Mouse (Mus musculus) adrenal gland, postnatal 4 days (tissue): ENCODE data around the gene Ttc9c. TPM values are rescaled to one million over a fixed set of nuclear protein-coding genes. Genes with fewer than 3 reads are reported as not detected.
A peak's percentile ranks its signal among the peaks of the same experiment; 100 is the strongest.

Experiments
- DNase-seq, 2 experiments: peaks; one replicate each; pipeline ENCODE4 v3.0.0; 2021 to 2022; ENCODE audit warnings: low spot score in 2 of 2, mixed read lengths in 2 of 2
- total RNA-seq, 2 experiments: library from RNA; stranded (reverse); gene quantifications; 2 replicates each; pipeline ENCODE4 v1.2.3; 2021

Ttc9c gene
- total RNA-seq, 2 experiments from 2014 or later, result 32.1 to 34.3 TPM

GRCm38 (mm10) chr19:8831262-8831661 is 12.1 kb upstream of the Ttc9c start:
- DNase-seq, result no peak

- DNase-seq, result no peak
Observed at GRCm38 (mm10) chr19:8830664-8831063, 11.5 kb upstream of the Ttc9c start.

GRCm38 (mm10) chr19:8829660-8830059 is 10.5 kb upstream of the Ttc9c start, which contains the start of gene AC129217.1:
Gene AC129217.1 (plus strand): TSS chr19:8829773.
- no peak for DNase-seq

GRCm38 (mm10) chr19:8822696-8823095 is 3.6 kb upstream of the Ttc9c start:
- no peak for DNase-seq

- no peak for DNase-seq
Observed at GRCm38 (mm10) chr19:8821146-8821545, 2.0 kb upstream of the Ttc9c start.

- DNase-seq, result peak in 1 of 2 experiments; percentile 30
Observed at GRCm38 (mm10) chr19:8820424-8820956, 1.4 kb upstream of the Ttc9c start.

GRCm38 (mm10) chr19:8819596-8820423 is 677 bp upstream of the Ttc9c start, which contains the start of gene Hnrnpul2:
Gene Hnrnpul2 (plus strand): TSS chr19:8820010.
- DNase-seq, result peak; percentile 95 to 97

- DNase-seq, result no peak
Observed at GRCm38 (mm10) chr19:8818301-8818798, 783 bp downstream of the Ttc9c start.

GRCm38 (mm10) chr19:8817001-8817400 is 2.1 kb downstream of the Ttc9c start:
- no peak for DNase-seq

GRCm38 (mm10) chr19:8815812-8816211 is 3.3 kb downstream of the Ttc9c start:
- DNase-seq, result no peak

- DNase-seq, result no peak
Observed at GRCm38 (mm10) chr19:8806810-8807209, 12.3 kb downstream of the Ttc9c start.

- DNase-seq, result no peak
Observed at GRCm38 (mm10) chr19:8803879-8804660, 15.1 kb downstream of the Ttc9c start.

- no peak for DNase-seq
Observed at GRCm38 (mm10) chr19:8803204-8803780, 15.8 kb downstream of the Ttc9c start.

GRCm38 (mm10) chr19:8802130-8802821 is 16.9 kb downstream of the Ttc9c start, which contains the start of gene Zbtb3:
Gene Zbtb3 (plus strand): TSS chr19:8802555.
- peak; percentile 64 to 92 for DNase-seq

- DNase-seq, result no peak
Observed at GRCm38 (mm10) chr19:8798947-8799315, 20.2 kb downstream of the Ttc9c start.

GRCm38 (mm10) chr19:8798264-8798946 is 20.7 kb downstream of the Ttc9c start, which contains the start of gene Polr2g:
Gene Polr2g (minus strand): TSS chr19:8798577.
- DNase-seq, result peak; percentile 77 to 81

- no peak for DNase-seq
Observed at GRCm38 (mm10) chr19:8790171-8790570, 29.0 kb downstream of the Ttc9c start.

GRCm38 (mm10) chr19:8789171-8789570 is 30.0 kb downstream of the Ttc9c start:
- DNase-seq, result no peak

GRCm38 (mm10) chr19:8788521-8788920 is 30.6 kb downstream of the Ttc9c start:
- no peak for DNase-seq
